Mouse (Mus musculus): ENCODE results near the gene Gcg.

Gene Gcg

DNA sequence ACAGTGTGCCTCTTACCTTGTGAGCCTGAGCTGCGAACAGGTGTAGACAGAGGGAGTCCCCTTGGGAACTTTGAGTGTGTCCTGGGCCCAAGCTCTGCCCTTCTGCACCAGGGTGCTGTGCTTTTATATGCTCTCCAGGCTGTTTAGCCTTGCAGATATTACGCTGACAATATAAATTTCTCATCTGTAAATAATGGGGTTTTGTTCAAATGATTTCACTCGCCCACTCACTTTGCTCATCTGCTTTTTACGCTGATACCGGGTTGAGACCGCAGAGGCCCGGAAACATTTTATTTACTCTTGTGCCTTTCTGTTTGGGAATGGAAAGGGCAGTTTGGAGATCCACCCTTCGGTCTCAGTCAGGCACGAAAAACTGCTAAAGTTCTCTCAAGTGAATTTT, at the start of gene Gcg:
Gene Gcg, minus strand, starts transcription at position 101 of the 400 bp plus-strand sequence.
- no peak for DNase-seq

DNA sequence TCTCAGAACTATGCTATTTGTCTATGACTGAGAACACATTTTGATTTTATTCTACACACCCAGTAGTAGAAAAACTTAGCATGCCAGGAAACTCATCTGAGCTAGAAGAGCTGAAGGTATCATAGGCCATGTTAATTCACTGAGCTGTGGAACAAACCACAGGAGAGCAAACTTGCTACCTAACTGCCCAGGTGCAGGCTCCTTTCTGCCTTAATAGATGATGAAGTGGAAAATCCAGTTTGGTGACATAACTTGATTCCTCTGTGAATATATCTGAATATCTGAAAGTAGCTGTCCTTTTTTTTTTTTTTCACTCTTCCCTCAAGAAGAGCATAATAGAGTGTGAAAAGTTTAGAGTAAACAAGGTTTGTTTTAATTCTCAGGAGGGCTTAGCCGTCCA, 47.6 kb upstream of the Gcg start:
- no peak for DNase-seq

DNA sequence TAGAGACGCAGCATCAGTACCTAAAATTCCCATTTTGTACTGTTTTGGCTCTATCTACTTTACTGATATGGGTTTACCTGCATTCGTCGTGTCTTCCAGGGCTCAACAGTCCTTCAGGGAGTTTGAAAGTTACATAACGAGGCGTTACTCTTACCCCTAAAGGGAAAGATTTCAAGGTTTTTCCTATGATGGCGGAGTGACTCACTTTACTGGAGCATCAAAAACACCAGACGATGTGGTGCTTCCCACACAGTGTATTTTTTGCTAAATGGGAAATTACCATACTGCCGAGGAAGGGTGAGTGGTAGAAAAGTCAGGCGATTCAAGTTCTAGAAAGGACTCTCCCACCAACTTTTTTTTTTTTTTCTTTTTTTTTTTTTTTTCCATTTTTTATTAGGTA, 42.9 kb upstream of the Gcg start:
- no peak for DNase-seq

DNA sequence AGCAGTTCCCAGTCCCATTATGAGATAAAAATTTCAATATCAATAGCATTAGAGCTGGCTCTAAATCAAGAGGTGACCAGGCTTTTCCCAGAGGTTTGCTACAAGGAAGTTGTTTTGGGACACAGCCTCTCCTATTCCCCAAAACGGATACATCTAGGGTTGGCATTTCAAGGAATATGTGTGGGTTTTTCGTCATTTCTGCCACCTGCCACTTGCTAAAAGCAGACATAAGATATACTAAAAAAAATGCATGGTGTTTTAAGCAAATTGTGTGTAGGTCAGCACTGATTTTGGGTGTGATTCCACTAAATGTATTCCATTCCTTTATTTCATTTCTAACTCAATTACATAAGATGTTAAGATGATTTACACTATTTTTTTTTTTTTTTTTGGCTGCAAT, 34.3 kb upstream of the Gcg start:
- DNase-seq: no peak

DNA sequence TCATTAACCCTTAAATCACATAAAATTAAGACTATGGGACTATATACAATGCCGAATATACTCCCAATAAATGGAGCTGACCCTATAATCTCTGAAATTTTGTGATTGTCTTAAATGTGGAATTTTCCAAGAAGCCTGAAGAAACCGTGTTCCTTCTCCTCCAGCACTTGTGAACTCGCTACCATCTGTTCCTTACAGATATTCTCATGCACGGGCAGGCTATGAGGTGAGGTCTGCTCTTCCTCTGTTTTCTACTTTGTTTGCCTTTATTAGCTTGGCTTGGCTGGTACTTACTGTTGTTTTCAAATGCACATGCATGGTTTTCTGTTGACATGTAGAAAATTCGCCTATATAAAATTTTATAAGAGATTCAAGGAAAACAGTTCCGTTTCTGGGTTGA, 31.0 kb upstream of the Gcg start:
- DNase-seq: no peak

DNA sequence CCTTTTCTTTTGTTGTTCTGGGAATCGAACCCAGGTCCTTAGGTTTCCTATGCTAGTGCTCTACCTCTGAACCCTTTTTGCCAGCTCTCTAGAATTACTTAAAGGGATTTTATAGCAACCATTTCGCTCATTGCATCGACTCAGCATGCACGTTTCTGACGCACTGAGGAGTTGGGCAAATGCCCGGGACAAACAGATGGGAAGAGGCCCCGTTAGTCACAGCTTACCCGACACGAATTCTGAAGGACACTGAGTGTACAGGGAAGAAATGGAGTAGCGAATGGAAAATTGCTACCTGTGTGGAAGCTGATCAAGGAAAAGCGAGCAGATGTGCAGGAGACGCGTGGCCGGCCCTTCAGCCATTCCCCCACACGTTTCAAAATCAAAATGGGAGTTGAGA, 30.0 kb upstream of the Gcg start:
- peak; percentile 30 for DNase-seq

DNA sequence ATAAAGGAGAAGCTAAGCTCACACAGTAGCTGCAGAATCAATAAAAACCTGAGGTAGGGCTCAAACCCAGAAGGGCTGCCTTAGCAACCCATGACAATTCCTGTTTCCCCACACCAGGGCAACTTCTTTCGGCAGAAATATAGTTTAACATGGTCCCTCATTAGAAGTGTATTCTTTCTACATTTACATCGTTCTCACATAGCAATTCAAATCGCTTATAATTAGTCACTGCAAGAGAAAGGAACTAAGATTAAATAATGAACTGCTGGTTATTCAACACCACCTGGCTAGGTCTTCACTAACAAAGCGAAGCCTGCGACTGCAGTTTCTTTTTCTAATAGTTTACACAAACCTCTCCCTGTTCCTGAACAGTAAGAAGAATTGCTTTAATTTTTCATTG, 23.7 kb upstream of the Gcg start:
- no peak for DNase-seq

DNA sequence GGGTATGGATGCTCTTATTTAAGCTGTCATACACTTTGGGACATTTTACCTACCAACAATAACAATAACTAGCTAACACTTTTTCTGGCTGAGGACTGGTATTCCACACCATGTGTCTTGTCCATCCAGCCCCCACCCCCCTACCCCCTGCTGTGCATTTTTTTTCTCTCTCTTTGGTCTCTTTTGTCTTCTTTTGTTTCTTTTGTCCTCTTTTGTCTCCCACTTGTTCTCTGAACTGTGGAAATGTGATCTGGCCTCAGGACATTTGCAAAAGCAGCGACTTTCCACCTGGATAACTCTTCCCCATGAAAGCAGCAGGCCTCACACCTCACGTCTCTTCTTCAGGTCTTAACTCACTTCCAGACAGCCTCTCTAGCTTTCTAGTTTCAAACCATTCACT, 23.0 kb upstream of the Gcg start:
- no peak for DNase-seq

DNA sequence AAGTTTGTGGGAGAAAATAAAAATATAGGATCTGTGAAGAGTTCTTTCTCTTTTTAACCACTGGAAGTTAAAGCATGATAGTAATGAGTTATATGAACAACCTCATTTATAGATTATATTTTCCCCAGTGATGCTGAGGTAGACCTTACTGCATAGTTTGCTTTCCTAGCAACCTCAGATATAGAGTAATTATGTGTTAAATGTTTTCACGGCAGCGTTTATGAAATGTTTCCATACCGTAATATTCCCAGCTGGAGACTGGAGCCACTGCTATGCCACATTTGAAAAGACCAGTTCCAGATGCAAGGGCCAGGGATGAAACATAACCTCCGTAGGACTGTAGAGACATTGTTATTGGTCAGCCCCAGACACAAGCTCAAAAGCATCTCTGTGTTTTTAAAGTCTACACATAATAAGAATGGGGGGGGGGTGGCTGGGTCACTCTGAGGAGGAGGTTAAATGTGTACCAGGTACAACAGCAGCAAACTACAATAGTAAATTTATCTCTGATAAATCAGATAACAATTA, 20.9 kb upstream of the Gcg start:
- no peak for DNase-seq

DNA sequence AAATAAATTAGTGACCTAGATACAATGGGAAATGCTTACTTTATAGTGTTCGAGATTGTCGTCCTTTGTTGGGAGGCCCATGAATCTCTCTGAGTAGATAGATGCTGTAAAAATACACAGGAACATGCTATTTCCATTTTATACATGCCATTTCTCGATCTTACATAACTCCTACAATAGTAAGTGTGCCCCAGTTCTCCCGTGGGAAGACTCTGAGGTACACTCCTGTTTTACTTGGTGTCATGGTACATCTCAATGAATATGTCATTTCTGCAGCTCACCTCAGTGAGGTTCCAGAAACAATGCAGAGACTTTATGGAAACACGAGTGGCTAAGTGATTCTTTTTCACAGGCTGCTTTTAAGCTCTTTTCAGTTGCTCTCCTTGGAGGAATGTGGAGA, 19.9 kb upstream of the Gcg start:
- no peak for DNase-seq

DNA sequence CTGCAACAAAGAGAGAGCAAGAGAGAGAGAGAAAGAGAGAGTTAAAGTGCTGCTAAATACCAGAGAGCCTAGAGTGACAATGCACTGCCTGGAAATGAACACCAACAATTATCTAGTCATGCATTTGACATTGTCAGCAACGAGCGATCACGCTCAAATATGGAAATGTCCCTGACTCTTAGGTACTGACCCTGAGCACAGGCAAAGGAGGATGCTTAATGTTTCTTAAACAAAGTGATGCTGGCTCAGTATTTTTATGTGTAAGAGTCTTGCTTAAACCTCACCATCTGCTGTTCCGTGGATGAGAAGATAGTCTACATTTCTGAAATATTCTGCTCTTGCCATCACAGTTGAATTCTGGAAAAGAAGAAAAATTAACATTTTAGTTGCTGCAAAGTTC, 19.1 kb upstream of the Gcg start:
- no peak for DNase-seq

DNA sequence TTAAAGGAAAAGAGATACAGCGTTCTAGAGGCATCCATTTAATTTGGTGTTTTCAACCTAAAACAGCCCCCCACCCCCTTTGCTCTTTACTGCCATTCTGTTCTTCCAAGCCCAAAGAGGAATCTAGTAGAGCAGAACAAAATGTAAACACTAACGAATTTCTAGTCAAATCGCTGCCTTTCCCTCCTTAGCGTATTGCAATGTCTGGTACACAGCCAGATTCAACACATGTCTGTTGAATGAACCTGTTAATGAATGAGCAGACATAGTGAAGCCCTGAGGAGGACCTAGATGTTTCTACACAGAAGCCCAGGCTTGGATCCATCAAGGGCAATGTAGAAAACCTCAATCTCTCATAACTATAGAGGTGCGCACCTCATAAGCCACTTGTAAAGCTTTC, 15.4 kb upstream of the Gcg start:
- DNase-seq: no peak

DNA sequence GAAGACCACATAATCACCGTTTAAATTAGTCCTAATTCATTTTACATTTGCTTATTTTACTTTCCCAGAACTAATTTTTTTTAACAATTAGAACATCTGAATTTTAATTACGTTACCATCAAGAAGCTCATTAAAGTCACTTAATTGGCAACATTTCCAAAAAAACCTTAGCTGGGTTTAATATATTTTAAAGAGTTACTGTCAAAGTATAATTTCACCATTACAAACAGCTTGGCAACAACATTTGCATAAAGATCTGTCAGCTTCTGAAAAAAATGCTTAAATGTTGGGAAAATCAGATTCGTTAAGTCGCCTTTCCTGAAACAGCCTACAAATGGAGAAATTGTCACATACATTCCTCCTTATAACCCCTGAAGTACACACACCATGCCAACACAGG, 14.6 kb upstream of the Gcg start:
- no peak for DNase-seq

DNA sequence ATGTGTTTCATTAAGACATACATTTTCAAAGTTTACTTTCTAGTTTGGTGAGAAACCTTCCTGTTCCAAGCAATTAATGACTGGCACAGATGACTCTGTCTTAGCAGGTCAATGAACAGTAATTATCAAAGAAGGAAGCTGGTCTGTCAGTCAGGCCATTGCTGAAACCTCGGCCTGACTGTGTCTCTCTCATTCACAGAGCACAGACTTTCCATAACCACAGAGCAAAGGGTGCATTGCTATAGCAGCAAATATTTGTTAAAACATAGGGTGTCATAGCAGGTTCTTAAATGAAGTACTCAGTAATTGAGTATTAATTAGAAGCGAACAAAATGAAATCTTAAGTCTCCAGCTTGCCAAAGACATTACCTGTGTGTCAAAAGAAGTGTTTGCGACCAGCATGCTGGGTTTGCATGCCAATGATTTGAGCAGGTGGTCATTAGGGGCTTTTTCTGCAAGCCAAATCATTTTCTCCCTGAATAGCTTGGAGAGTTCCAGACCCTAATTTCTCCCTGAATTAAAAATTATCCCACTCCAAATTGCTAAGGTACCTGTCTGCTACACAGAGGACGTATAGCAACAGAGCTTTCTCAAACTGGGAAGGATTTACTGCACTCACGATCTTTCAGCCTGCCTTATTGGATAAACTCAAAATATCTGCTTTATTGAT, 14.0 kb upstream of the Gcg start:
- DNase-seq: no peak

DNA sequence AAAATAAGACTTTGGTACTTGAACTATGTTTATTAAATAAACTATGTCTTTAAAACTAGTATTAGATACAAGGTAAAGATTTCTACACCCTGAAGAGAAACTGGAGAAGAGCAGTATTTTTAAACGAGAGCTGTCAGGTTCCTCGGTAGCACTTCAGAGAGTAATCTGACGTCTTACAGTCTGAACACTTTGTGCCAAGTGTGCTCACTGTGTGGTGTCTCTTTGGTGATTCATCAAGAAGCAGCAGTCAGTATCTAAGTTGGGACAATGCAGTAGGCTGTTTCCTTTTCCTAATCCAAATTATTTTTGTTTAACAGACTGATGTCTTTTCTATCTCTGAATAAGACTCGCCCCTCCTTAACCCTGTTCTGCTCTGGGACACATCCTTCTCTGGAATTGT, 12.0 kb upstream of the Gcg start:
- no peak for DNase-seq

DNA sequence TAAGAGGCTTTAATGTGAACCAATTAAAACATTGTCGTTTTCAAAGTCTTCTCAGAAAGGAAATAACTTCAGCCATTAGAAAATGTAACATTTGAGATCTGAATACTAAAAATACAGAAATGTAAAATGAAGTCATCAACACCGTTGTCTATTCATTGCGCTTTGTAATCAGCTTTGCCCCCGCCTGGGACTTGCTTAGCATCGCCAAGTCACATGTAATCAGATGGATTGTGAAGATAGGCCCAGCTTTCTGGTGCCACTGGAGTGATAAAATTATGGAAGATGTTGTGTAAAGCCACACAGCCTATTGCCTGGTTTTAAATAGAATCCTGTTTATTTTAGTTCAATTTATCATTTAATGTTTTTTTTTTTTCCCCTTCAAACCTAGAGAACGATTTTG, 6.4 kb upstream of the Gcg start:
- no peak for DNase-seq

DNA sequence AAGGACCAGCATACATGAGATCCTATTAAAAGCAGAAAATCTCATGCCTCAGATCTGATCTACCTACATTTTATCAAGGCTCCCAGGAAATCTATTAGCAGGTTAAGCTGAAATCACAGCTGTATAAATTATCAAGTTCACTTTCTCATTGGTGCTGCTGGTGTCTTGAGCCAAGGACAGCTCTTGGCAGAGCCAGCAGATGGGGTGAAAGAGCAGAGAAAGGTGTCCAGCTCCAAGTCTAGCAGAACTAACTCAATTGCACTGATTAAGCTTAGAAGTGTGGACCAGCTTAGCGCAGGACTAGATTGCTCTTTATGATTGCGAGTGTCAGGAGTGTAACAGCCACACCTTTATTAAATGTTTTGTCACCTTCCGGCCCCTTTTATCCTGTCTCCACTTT, 1.5 kb upstream of the Gcg start:
- DNase-seq: no peak

DNA sequence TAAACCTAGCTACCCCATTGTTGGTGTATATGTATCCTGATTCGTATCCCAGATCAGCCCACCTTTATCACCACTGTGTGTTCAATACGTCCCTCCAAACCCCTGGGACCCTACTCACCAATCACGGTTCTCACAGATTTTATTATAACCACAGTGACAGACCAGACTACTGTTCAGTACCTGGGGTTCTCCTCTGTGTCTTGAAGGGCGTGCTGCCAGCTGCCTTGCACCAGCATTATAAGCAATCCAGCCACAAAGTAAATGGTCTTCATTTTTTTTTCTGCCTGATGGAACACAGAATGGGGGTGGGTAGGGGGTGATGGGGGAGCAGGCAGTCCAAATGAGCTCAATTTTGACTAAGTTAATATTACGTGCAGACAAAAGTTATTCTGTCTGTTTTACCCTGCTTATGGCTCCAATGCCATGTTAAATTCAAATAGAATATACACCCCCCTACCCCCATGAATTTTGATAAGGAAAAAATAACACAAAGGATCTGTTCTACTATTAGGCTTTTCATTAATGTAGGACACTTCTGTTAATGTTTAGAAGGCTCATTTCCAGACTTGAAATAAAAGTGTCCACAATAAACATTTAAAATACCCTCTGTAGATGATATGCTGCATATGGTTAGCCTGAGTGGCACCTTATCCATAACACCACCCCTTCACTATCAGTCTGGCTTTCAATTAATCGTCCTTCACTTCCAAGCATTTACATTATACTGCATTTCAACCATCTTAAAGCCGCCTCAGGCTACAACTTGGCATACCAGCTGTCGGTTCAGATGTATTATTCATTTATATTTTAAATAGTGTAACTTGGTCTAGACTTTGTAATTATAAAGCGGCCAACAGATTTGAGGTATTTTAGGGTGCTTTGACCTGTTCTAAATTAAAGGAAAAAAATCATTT, 2.9 kb downstream of the Gcg start:
- DNase-seq: no peak

DNA sequence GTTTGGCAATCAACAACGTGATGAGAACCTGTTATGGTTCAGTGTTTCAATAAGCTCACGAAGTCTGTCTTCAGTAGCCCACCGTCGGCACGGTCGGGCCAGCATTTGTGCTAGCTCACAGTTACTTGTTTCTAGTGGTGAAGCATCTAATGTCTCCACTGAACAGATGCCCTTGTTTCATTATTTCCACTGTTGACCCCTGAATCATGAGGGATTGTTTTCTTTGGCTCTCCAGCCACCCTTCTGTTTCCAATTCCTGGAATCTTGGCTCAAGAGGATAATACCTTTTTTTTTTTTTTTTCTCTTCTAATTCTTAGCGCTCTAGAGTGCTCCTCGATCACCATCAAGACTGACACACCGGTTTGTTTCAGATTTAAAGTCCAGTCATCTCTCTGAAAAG, 13.9 kb downstream of the Gcg start:
- DNase-seq: no peak

DNA sequence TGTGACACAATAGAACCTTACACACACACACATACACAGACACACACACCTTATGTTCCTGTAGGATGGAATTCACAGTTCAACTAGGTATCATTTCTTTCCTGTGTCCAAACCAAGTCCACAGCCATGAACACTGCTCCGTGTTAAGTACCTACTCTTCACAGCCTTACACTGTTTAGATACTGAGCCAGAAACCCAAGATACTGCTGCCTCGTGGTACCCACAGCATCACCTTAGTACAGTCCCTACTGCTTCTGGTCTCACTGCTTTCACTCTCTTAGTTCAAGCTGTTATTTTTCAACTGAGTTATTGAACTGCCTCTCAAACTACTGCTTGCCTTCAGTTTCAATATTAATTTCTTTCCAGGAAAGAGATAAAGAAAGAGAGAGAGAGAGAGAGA, 20.2 kb downstream of the Gcg start:
- no peak for DNase-seq

DNA sequence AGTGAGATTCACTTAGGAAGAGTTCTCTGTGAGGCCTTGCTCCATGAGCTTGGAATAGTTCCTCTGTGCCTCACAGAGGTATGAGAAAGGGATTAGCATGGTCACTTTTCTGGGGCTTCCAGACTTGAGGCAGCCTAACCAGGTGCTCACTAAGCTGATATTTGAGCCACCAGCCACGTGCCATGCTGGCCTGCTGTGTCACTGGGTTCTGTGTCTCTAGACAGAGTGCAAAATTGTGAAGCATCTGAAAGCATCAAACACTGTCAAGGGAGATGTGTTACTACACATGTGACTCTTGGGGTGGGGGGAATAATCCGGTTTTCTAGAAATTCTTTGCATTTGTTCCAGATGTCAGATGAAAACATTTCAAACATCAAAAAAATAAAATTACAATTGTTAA, 21.3 kb downstream of the Gcg start:
- no peak for DNase-seq

DNA sequence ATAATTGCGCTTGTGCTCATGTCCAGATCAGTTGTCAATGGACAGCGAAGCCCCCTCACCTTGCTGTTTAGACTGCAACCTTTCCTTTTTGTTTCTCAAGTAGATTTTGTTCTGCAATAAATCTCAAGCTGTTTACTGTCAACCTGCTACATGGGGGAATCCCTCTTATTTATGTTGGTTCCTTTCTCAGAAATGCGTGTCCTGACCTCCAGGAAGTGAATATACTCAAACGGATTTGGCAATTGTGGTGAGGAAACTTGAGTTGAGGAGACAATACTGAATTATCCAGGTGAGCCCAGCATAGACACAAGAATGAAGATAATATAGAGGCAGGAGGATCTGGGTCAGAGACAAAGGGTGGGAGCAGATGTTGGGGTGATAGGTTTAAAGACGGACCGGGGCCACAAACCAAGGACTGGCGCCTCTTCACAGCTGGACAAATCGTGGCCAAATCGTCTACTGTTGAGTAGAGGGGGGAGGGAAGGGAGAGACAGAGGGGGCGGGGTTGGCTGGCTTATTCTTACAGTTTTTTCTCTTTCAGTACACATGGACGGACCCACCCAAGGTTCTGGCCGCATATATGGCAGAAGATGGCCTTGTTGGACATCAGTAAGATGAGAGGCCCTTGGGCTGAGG, 22.5 kb downstream of the Gcg start:
- DNase-seq: no peak

DNA sequence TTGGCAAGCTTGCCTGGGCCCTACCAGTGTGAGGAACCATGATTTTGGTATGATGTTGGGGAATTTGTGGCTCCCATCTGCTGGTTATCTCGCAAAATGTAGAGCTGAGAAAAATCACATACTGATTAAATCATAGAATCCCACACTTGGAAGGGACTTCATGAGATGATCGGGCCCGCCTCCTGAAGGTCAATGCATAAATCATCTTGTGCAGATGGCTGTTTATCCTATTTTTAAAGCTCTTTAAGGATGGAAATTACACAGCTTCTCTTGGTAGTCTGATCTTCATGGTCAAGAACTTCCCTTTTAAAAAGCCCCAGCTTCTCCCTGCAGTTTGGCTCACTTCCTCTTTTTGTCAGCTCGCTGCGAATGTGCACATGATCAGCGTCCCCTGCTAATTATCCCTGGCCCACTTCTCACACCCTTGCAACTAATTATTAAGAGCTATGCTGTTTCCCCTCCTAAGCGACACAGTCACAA, 23.2 kb downstream of the Gcg start:
- no peak for DNase-seq

Data from cerebellum, adult 8-10 months (tissue).